Mouse (Mus musculus) spleen, adult 2 months (tissue): ENCODE measurements around the gene Srebf2. TPM values are rescaled to one million over a fixed set of nuclear protein-coding genes. Genes with fewer than 3 reads are reported as not detected.

Source experiments
- DNase-seq, 2 experiments: peaks; one replicate each; pipeline versions ENCODE4 v3.0.0 to v3.0.0-alpha.2; 2012 to 2021; ENCODE audit warnings: low spot score in 2 of 2, low read depth in 1 of 2
- H3K27ac ChIP-seq: fragments of 200-500 bp; 2 replicates; pipeline ENCODE4 v1.5.1; 2012; ENCODE audit warnings: low read length, inconsistent platforms; ENCODE audit not compliant: insufficient read depth
- H3K27me3 ChIP-seq: fragments of 200-500 bp; 2 replicates; pipeline ENCODE4 v1.6.1; 2012; ENCODE audit warnings: mild to moderate bottlenecking, moderate library complexity, low read length, inconsistent platforms; ENCODE audit not compliant: control insufficient read depth, insufficient read depth
- H3K36me3 ChIP-seq: fragments of 200-500 bp; 2 replicates; pipeline ENCODE4 v1.6.1; 2012; ENCODE audit warnings: mild to moderate bottlenecking, low read length, inconsistent platforms; ENCODE audit not compliant: control insufficient read depth, insufficient read depth
- H3K4me1 ChIP-seq: fragments of 200-500 bp; 2 replicates; pipeline ENCODE4 v1.6.1; 2011; ENCODE audit warnings: inconsistent platforms; ENCODE audit not compliant: control insufficient read depth, insufficient read depth, insufficient read length
- H3K4me3 ChIP-seq: fragments of 200-500 bp; 2 replicates; pipeline ENCODE4 v1.5.1; 2011; ENCODE audit warnings: mild to moderate bottlenecking, inconsistent platforms; ENCODE audit not compliant: insufficient read depth, insufficient read length; ENCODE audit errors: extremely low read depth
- CTCF ChIP-seq: fragments of 200-500 bp; IDR thresholded peaks from 2 replicates; pipeline ENCODE4 v1.5.1; 2011; ENCODE audit warnings: mild to moderate bottlenecking, inconsistent platforms; ENCODE audit not compliant: insufficient read depth, insufficient read length, insufficient replicate concordance; ENCODE audit errors: extremely low read depth
- POLR2A ChIP-seq: fragments of 200-500 bp; IDR thresholded peaks from 2 replicates; pipeline ENCODE4 v1.6.1; 2011; ENCODE audit warnings: low read depth, low read length, inconsistent platforms
- WGBS: fragments of 180-500 bp; shearing (Covaris S2); methylation state at CpG from one replicate; pipeline ENCODE4 v1.1.7; 2018; 5-methylcytosine and 5-hydroxymethylcytosine counted together
- polyA plus RNA-seq: library from polyadenylated mRNA; depleted of rRNA; stranded (reverse); fragments of >200 nt; gene quantifications from 2 replicates; pipeline ENCODE4 v1.2.3, GENCODE M21; 2012

The Srebf2 gene
- polyA plus RNA-seq, 1 experiment = 204 TPM

- 85% methylated on average over 5 of the region's 5 CpGs for WGBS
- Histone ChIP-seq H3K4me3 (no peak overlapping the region), H3K27ac (no peak overlapping the region), H3K4me1 (no peaks in the 10 kb centered on the region), H3K27me3 (no peaks in the 10 kb centered on the region), H3K36me3 (peaks cover 84% of the 10 kb centered on the region)
- DNase-seq = no peak
- TF ChIP-seq POLR2A = no peak
- TF ChIP-seq CTCF = no peak
Observed at GRCm38 (mm10) chr15:82181131-82181530, 34.1 kb downstream of the Srebf2 start.

- Histone ChIP-seq H3K4me1 (peaks cover 9% of the 10 kb centered on the region; the same call in 1 of the 2 replicates), H3K36me3 (peaks cover 77% of the 10 kb centered on the region), H3K4me3 (no peak overlapping the region), H3K27ac (no peak overlapping the region), H3K27me3 (no peaks in the 10 kb centered on the region)
- no peak for DNase-seq
- 95% methylated on average over 4 of the region's 4 CpGs for WGBS
- no peak for TF ChIP-seq POLR2A
- 0 out of 2 replicates have a peak, but pooled peaks have one; percentile 12 for TF ChIP-seq CTCF
Observed at GRCm38 (mm10) chr15:82182311-82182710, 35.3 kb downstream of the Srebf2 start.

- no peak overlapping the region for H3K4me3 ChIP-seq
- DNase-seq = no peak
- no peaks in the 10 kb centered on the region for H3K27me3 ChIP-seq
- H3K27ac ChIP-seq = no peak overlapping the region
- TF ChIP-seq POLR2A (no peak), CTCF (no peak)
- peaks cover 67% of the 10 kb centered on the region for H3K36me3 ChIP-seq
- WGBS = 93% methylated on average over 10 of the region's 10 CpGs
- H3K4me1 ChIP-seq = peaks cover 9% of the 10 kb centered on the region; the same call in 1 of the 2 replicates
Observed at GRCm38 (mm10) chr15:82183596-82183995, 36.6 kb downstream of the Srebf2 start.

GRCm38 (mm10) chr15:82184183-82184582 lies 37.2 kb downstream of the Srebf2 start:
- no peak overlapping the region for H3K4me3 ChIP-seq
- H3K27ac ChIP-seq = no peak overlapping the region
- H3K36me3 ChIP-seq = peaks cover 62% of the 10 kb centered on the region
- no peak for DNase-seq
- H3K4me1 ChIP-seq = peaks cover 9% of the 10 kb centered on the region; the same call in 1 of the 2 replicates
- WGBS = 81% methylated on average over 7 of the region's 7 CpGs
- TF ChIP-seq POLR2A (no peak), CTCF (no peak)
- H3K27me3 ChIP-seq = no peaks in the 10 kb centered on the region

GRCm38 (mm10) chr15:82184656-82185055 lies 37.7 kb downstream of the Srebf2 start:
- TF ChIP-seq CTCF (no peak), POLR2A (no peak)
- WGBS = 93% methylated on average over 10 of the region's 10 CpGs
- no peak for DNase-seq
- H3K36me3 ChIP-seq = peaks cover 57% of the 10 kb centered on the region
- H3K27ac ChIP-seq = no peak overlapping the region
- H3K27me3 ChIP-seq = no peaks in the 10 kb centered on the region
- H3K4me1 ChIP-seq = peaks cover 9% of the 10 kb centered on the region; the same call in 1 of the 2 replicates
- no peak overlapping the region for H3K4me3 ChIP-seq

- H3K36me3 ChIP-seq = peaks cover 51% of the 10 kb centered on the region
- TF ChIP-seq CTCF (no peak), POLR2A (no peak)
- no peak for DNase-seq
- H3K27me3 ChIP-seq = no peaks in the 10 kb centered on the region
- peaks cover 9% of the 10 kb centered on the region; the same call in 1 of the 2 replicates for H3K4me1 ChIP-seq
- H3K4me3 ChIP-seq = no peak overlapping the region
- 94% methylated on average over 14 of the region's 14 CpGs for WGBS
- H3K27ac ChIP-seq = 0 out of 2 replicates have a peak overlapping the region, but pooled peaks have one; percentile 43
Observed at GRCm38 (mm10) chr15:82185062-82185783, 38.2 kb downstream of the Srebf2 start.

GRCm38 (mm10) chr15:82186131-82186530 lies 39.1 kb downstream of the Srebf2 start:
- 72% methylated on average over 14 of the region's 14 CpGs for WGBS
- H3K4me1 ChIP-seq = peaks cover 9% of the 10 kb centered on the region; the same call in 1 of the 2 replicates
- no peak overlapping the region for H3K4me3 ChIP-seq
- no peak for DNase-seq
- peaks cover 46% of the 10 kb centered on the region for H3K36me3 ChIP-seq
- no peak for TF ChIP-seq CTCF
- no peak for TF ChIP-seq POLR2A
- H3K27me3 ChIP-seq = no peaks in the 10 kb centered on the region
- peak overlapping the region; percentile 90; the same call in 1 of the 2 replicates for H3K27ac ChIP-seq
